Mouse (Mus musculus) heart, postnatal 10 days (tissue): ENCODE data around the gene Opn5. TPM values are rescaled to one million over a fixed set of nuclear protein-coding genes. Genes with fewer than 3 reads are reported as not detected.

Experiments used
- total RNA-seq, 2 experiments: library from RNA; stranded (reverse); gene quantifications; 2 replicates each; pipeline ENCODE4 v1.2.3; 2021

The Opn5 gene
- total RNA-seq, 2 experiments from 2014 or later = not detected

Other genes starting within 250 kb of the Opn5 start
- under 1 TPM; 0.12 to 0.37 TPM for gene Adgrf4, start 80.9 kb upstream of the Opn5 start, total RNA-seq
- under 1 TPM in 1 of 2 experiments, not detected in 1; 0.41 TPM for gene Adgrf2, start 130.8 kb upstream of the Opn5 start, total RNA-seq